Mouse (Mus musculus) cerebellum, postnatal 4 days (tissue): ENCODE results near the gene Bcap29.
"Not testable (repeated sequence)": the region's sequence is repeated elsewhere in the genome, so short reads cannot be mapped to it uniquely, and the experiment has no call there.

Source experiments
- DNase-seq, 2 experiments: peaks; one replicate each; pipeline ENCODE4 v3.0.0; 2022; ENCODE audit warnings: low spot score in 2 of 2, mixed read lengths in 1 of 2

Gene Bcap29

GRCm38 (mm10) chr12:31634343-31635239 is at the start of gene Bcap29:
TSS of gene Bcap29 (minus strand) at chr12:31634658.
- peak; percentile 46 to 81 for DNase-seq

GRCm38 (mm10) chr12:31667187-31667586 is 32.7 kb upstream of the Bcap29 start:
- DNase-seq, result no peak

- DNase-seq, result no peak
Measured at GRCm38 (mm10) chr12:31665999-31666398, 31.5 kb upstream of the Bcap29 start.

DNA sequence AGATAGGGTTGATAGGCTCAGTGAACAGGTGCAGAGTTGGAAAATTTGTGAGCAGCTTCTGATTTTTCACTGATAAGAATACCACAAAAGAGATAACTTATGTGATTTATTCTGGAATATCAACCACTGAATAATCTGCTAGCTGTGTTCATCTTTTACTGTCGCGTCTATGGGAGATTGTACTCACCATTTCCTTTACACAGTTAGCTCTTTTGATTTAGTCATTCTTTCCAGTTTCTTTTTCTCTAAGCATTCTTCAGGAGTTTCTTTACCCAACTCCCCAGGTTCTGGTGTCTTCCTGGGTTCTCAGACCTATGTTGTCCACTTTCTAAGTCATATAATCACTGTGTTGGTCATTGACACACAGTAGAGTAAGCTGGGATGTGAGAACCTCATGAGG is 22.4 kb upstream of the Bcap29 start:
- DNase-seq, result no peak

- DNase-seq, result no peak
Measured at GRCm38 (mm10) chr12:31654965-31655477, 20.6 kb upstream of the Bcap29 start.

DNA sequence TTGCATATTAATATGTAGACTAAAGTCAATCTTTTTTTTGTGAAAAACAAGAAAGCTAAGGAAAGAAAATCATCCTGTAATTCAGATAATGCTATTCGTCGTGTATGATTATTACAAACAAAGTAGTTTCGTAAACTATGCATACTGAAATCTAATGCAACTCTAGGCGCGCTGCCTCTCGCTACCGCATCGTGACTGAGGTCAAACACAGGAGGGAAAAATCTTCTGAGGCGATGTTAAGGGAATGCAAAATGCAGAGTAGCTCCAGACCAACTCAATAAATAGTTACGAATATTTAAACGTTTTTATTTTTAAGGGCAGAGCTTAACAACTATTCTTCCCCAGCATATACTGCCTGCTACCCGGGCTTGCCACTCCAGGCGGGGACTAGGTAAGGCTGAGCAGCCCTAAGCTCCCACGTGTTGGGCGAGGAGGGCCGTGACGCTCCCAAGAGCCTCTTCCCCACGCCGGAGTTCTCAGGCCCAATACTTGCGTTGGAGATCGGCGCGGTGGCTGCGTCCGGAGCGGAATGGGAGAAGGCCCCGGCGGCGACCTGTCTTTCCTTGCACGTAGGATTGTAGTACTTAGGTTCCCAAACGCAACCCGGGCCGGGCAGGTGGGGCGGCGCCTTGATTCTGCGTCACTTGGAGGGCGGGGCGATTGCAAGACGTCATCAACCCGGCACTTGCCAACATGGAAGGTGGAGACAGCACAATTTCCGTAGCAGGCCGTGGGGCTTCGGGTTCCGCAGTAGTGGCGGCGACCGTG is 19.9 kb upstream of the Bcap29 start, which contains the start of the genes Dus4l and Cog5:
TSS of gene Dus4l (minus strand) at position 630 of the 768 bp plus-strand sequence.
TSS of gene Cog5 (plus strand) at position 673 of the 768 bp plus-strand sequence.
- peak; percentile 91 to 98 for DNase-seq

- no peak for DNase-seq
Measured at GRCm38 (mm10) chr12:31653611-31654010, 19.2 kb upstream of the Bcap29 start.

DNA sequence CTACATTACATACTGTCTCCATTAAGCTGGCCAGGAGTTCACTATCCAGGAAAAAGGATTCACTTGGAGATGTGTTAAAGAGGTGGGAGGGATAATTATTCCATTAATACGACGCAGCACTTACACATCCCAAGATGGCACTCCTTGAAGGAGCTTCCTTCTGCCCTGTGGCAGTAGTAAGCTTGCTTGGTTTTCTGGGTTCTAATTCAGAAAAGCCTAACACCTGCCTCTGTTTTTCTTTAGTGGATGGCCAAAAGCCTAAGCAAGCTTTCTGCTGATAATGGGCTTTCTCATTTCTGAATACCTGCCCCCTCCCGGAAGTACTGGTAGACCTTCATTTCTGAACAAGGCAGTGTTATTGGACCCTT is 766 bp upstream of the Bcap29 start:
- no peak for DNase-seq

DNA sequence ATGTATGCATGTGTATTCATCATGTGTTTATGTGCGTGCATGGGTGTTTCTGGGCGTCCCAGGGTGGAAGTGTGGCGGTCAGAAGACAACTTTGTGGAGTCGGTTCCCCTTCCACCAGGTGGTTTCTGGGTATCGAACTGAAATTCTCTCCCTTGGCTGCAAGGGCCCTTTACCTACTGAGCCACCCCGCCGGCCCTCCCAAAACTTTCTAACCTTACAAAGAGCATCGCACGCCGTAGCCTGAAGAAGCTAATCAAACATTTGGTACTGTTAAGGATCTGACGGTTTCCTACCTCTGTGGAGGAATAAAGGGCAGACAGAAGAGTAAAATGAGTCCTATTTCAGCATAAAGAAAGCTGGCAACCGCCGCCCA is 502 bp downstream of the Bcap29 start:
- DNase-seq, result no peak

DNA sequence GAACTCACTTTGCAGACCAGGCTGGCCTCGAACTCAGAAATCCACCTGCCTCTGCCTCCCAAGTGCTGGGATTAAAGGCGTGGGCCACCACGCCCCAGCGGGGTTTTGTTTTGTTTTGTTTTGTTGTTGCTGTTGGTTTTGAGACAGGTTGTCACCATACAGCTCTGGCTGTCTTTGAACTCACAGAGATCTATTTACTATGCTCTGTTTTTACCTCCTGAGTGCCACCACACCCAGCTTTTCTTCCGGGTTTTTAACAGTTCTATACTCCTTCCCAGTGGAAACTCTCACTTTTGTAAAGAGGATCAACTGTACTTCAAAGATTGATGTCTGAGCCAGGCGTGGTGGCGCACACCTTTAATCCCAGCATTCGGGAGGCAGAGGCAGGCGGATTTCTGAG is 6.1 kb downstream of the Bcap29 start:
- not testable (repeated sequence) for DNase-seq

GRCm38 (mm10) chr12:31625016-31625415 is 9.4 kb downstream of the Bcap29 start:
- no peak for DNase-seq

DNA sequence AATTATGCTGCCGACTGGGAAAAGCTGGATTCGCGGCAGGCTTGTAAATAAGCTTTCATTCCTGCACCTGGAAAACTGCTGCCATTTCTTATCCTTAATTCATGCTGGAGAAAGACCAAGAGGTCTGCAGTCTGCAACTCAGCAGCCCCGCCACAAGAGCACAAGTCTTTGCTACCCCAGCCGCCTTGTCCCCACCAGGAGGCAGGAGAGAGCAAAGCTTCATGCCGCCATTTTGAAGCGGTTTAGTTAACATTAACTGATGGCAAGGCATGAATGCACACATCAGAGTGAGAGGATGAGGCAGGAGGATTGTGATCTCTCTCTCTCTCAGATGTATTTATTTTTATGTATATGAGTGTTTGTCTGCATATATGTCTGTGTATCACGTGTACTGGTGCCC is 14.4 kb downstream of the Bcap29 start:
- DNase-seq, result no peak

DNA sequence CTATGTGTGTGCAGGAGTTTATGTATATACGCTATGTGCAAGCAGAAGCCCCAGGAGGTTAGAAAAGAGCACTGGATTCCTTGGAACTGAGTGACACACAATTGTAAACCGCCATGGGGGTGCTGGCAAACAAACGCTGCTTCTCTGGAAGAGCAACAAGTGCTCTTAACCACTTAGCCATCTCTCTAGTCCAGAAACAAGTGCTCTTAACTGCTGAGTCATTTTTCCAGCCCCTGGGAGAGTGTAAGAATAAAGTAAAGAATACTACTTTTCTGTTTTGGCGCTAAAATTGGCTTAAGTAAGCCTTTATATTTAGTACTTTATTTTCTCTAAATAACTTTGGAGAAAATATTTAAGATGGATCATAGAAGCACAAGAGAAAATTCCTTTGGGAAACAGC is 21.1 kb downstream of the Bcap29 start:
- no peak for DNase-seq

GRCm38 (mm10) chr12:31608138-31608537 is 26.3 kb downstream of the Bcap29 start:
- DNase-seq, result no peak

GRCm38 (mm10) chr12:31604894-31605293 is 29.6 kb downstream of the Bcap29 start:
- DNase-seq, result no peak

DNA sequence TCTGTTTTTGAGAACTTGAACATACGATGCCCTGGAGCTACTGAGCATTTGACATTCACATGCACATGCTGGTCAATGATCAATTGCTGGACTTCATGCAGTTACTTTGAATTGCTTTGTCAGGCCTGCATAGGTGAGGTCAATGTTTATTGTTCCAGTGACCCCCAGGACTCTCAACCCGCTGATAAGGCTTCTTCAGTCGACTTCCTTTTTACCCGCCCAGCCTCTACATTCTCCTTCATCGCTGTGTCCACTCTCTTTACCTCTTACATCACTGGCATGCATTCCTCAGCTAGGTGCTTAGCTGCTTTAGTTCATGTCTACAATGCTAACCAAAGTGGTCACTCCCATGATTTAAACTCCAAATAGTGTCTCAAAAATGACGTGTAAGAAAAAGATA is 30.9 kb downstream of the Bcap29 start:
- DNase-seq, result no peak

GRCm38 (mm10) chr12:31594296-31594695 is 40.2 kb downstream of the Bcap29 start:
- no peak for DNase-seq

DNA sequence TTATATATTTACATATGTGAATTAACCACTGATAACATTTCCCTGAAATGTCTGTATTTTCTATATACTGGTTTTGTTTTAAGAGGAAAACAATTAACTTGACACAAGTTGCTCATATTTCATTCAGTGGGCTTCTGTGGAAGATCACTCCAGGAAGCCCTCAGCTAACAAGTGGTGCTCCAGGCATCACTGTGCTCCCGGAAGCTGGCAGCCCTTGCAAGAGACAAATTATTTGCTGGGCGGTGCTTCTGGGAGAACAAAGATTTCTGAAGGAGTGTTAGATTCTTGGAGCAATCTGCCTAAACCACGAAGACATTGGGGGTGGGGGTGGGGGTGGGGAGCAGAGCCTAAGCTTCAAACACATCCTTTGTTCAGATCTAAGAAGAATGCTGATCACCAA is 42.4 kb downstream of the Bcap29 start:
- no peak for DNase-seq

- DNase-seq, result no peak
Measured at GRCm38 (mm10) chr12:31583726-31584125, 50.7 kb downstream of the Bcap29 start.

- DNase-seq, result no peak
Measured at GRCm38 (mm10) chr12:31582081-31582480, 52.4 kb downstream of the Bcap29 start.

DNA sequence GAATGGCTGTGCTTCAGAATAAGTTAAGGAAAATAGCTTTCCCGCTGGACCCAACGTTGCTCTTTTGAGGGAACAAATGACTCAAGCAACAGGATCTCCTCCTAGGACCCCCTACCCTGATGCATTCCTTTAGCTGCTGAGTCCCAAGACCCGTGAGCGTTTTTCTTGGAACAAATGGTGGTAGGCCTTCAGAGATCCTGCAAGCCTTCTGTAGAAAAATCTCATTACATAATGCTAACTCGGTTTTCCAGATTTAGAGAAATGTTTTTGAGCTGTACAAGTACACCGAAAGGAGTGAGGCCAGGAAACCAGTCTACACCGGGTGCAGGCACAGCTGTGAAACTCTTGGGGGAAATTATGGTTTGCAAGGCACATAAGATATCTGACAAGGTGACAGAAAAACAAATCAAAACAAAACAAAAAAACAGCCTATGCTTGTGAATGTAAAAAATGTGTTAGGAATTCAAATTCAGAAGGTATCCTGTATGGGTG is 53.1 kb downstream of the Bcap29 start:
- DNase-seq, result no peak

GRCm38 (mm10) chr12:31580634-31581318 is 53.7 kb downstream of the Bcap29 start:
- peak in 1 of 2 experiments; percentile 45 for DNase-seq
